8 mouse cellular contexts compared by ENCODE assay signal in genomic region chr11:75533314-75534015, GRCm38 (mm10). TPM values are rescaled to one million over a fixed set of nuclear protein-coding genes. Genes with fewer than 3 reads are reported as not detected.
DNase-seq lines count a peak whose midpoint lies in the region; ATAC-seq and TF ChIP-seq lines count a peak whose summit lies in the region.

No protein-coding gene starts in this region.

- DNase-seq in heart, postnatal 14 days = no peak
- no peak for DNase-seq in G1E (ENCODE audit: low spot score)
- DNase-seq in right cerebral cortex, adult 2 months (ENCODE audit: low spot score in 2 of 2) = no peak
- DNase-seq in gastrocnemius, adult 18-20 months (ENCODE audit: low spot score) = no peak
- DNase-seq in lung, postnatal 10 days = no peak

- H3K9me3 ChIP-seq in heart, embryonic 14.5 days (ENCODE audit: control insufficient read depth, low read length) = no peaks in the 10 kb centered on the region
- H3K9me3 ChIP-seq in G1E (replicated peaks) = no peaks in the 10 kb centered on the region
- H3K9me3 ChIP-seq in midbrain, embryonic 12.5 days = no peaks in the 10 kb centered on the region

- H3K4me2 ChIP-seq in heart, embryonic 14.5 days (ENCODE audit: low read length) = peak overlapping the region; percentile 100; the same call in 1 of the 2 replicates
- H3K4me2 ChIP-seq in midbrain, embryonic 12.5 days (replicated peaks) = peak overlapping the region; percentile 88

- no peaks in the 10 kb centered on the region for H3K36me3 ChIP-seq in heart, embryonic 14.5 days (ENCODE audit: control insufficient read depth, insufficient read depth, low read length)
- peaks cover 29% of the 10 kb centered on the region for H3K36me3 ChIP-seq in G1E (replicated peaks)
- H3K36me3 ChIP-seq in midbrain, embryonic 12.5 days = no peaks in the 10 kb centered on the region

- H3K27ac ChIP-seq in heart, embryonic 14.5 days (replicated peaks in 1 of 2; ENCODE audit: control insufficient read depth in 1 of 2, insufficient read depth in 1 of 2, low read depth in 2 of 2, low read length in 2 of 2) = no peak overlapping the region; a peak in 1 of 4 replicates
- H3K27ac ChIP-seq in midbrain, embryonic 12.5 days (replicated peaks) = no peak overlapping the region

- 71% methylated on average over 6 of the region's 6 CpGs for WGBS in heart, embryonic 14.5 days
- 86% methylated on average over 6 of the region's 6 CpGs for WGBS in midbrain, embryonic 12.5 days

- H3K4me1 ChIP-seq in heart, embryonic 14.5 days (ENCODE audit: control insufficient read depth in 2 of 2, insufficient read depth in 2 of 2, low read length in 2 of 2) = peaks cover 25 to 33% of the 10 kb centered on the region in 2 experiments
- peaks cover 70% of the 10 kb centered on the region for H3K4me1 ChIP-seq in G1E (ENCODE audit: insufficient read depth, low read depth, low read length)
- peaks cover 24% of the 10 kb centered on the region for H3K4me1 ChIP-seq in midbrain, embryonic 12.5 days

- intact Hi-C loops in heart, postnatal 14 days (cut with DNase I) = loop anchor here (5.0 kb wide), 1 partner anchor 209 kb away; no protein-coding TSS in a partner anchor

- H3K4me3 ChIP-seq in heart, embryonic 14.5 days (ENCODE audit: control insufficient read depth in 1 of 2, insufficient read depth in 1 of 2, low read depth in 1 of 2, low read length in 2 of 2) = no peak overlapping the region
- H3K4me3 ChIP-seq in G1E (ENCODE audit: low read depth, low read length) = peak overlapping the region; percentile 64; the same call in 1 of the 2 replicates
- H3K4me3 ChIP-seq in midbrain, embryonic 12.5 days = peak overlapping the region; percentile 69

- no peak overlapping the region for H3K9ac ChIP-seq in heart, embryonic 14.5 days (ENCODE audit: low read length)
- H3K9ac ChIP-seq in midbrain, embryonic 12.5 days (replicated peaks) = peak overlapping the region; percentile 34; the same call in 1 of the 2 replicates

- no peaks in the 10 kb centered on the region for H3K27me3 ChIP-seq in heart, embryonic 14.5 days (ENCODE audit: control insufficient read depth, insufficient read depth, low read length)
- H3K27me3 ChIP-seq in G1E (ENCODE audit: insufficient read depth, low read length) = no peaks in the 10 kb centered on the region; the same call in 1 of the 2 replicates
- H3K27me3 ChIP-seq in midbrain, embryonic 12.5 days = no peaks in the 10 kb centered on the region; the same call in 1 of the 2 replicates

- no peak for ATAC-seq in heart, embryonic 14.5 days (ENCODE audit: insufficient number of reproducible peaks, insufficient read depth, low FRiP score, low read depth)
- ATAC-seq in G1E (ENCODE audit: extremely low read depth, insufficient number of reproducible peaks, low FRiP score, poor library complexity, severe bottlenecking) = no peak
- 0 out of 2 replicates have a peak, but pooled peaks have one; percentile 14 for ATAC-seq in granulocyte monocyte progenitor cell, adult 5-6 weeks (replicated peaks; ENCODE audit: poor library complexity, severe bottlenecking)
- no peak for ATAC-seq in midbrain, embryonic 12.5 days (ENCODE audit: low FRiP score, low read depth)

- no peak for TF ChIP-seq CTCF in G1E (IDR thresholded peaks at IDR 0.05; ENCODE audit: low read depth, low read length)

RNA-seq across cellular contexts. Expression of gene Slc43a2, which starts 2.0 kb away (rescaled TPM):
- polyA plus RNA-seq in heart, embryonic 14.5 days (2014; fragmentation: Nextera tagmentation; extraction: Ambion mirVana) = 1.9 and 2.7 TPM in 2 replicates
- 10 to 100 TPM; 23.4 to 25.8 TPM for total RNA-seq in heart, postnatal 14 days (2021)
- total RNA-seq in G1E (2014; fragmentation: Nextera tagmentation) = 11.5 and 14.2 TPM in 2 replicates
- 3.8 and 4.2 TPM in 2 replicates for total RNA-seq in G1E (2017)
- polyA plus RNA-seq in G1E (2012) = 5.3 and 7.5 TPM in 2 replicates
- total RNA-seq in granulocyte monocyte progenitor cell, adult 5-6 weeks (2014; fragmentation: Nextera tagmentation) = 12.7 and 20.1 TPM in 2 replicates
- 6.2 and 7.3 TPM in 2 replicates for total RNA-seq in granulocyte monocyte progenitor cell, adult 5-6 weeks (2017)
- 12.7 and 15.4 TPM in 2 replicates for polyA plus RNA-seq in midbrain, embryonic 12.5 days (2016; fragmentation: Nextera tagmentation; extraction: Ambion mirVana)
- total RNA-seq in gastrocnemius, adult 18-20 months (2021) = 10 to 100 TPM; 24.0 to 32.2 TPM

RNA-seq across cellular contexts. Expression of gene Scarf1, which starts 20.1 kb away (rescaled TPM):
- 9.7 and 11.3 TPM in 2 replicates for polyA plus RNA-seq in heart, embryonic 14.5 days (2014; fragmentation: Nextera tagmentation; extraction: Ambion mirVana)
- 10 to 100 TPM; 15.7 to 16.5 TPM for total RNA-seq in heart, postnatal 14 days (2021)
- total RNA-seq in G1E (2014; fragmentation: Nextera tagmentation) (not detected in 2 replicates), G1E (2017) (0.11 TPM in 1 of 2 replicates, not detected in the other)
- polyA plus RNA-seq in G1E (2012) = 0.03 and 0.08 TPM in 2 replicates
- 2.0 and 3.8 TPM in 2 replicates for total RNA-seq in granulocyte monocyte progenitor cell, adult 5-6 weeks (2014; fragmentation: Nextera tagmentation)
- 2.3 and 3.4 TPM in 2 replicates for total RNA-seq in granulocyte monocyte progenitor cell, adult 5-6 weeks (2017)
- polyA plus RNA-seq in midbrain, embryonic 12.5 days (2016; fragmentation: Nextera tagmentation; extraction: Ambion mirVana) = 4.7 TPM in 2 replicates
- 1 to 10 TPM; 2.4 to 3.3 TPM for total RNA-seq in gastrocnemius, adult 18-20 months (2021)

RNA-seq across cellular contexts. Expression of gene Rilp, which starts 23.6 kb away (rescaled TPM):
- polyA plus RNA-seq in heart, embryonic 14.5 days (2014; fragmentation: Nextera tagmentation; extraction: Ambion mirVana) = 5.7 and 6.4 TPM in 2 replicates
- 10 to 100 TPM; 42.2 to 44.1 TPM for total RNA-seq in heart, postnatal 14 days (2021)
- total RNA-seq in G1E (2014; fragmentation: Nextera tagmentation) = 1.1 and 1.2 TPM in 2 replicates
- total RNA-seq in G1E (2017) = 0.29 and 0.49 TPM in 2 replicates
- 0.18 and 0.25 TPM in 2 replicates for polyA plus RNA-seq in G1E (2012)
- total RNA-seq in granulocyte monocyte progenitor cell, adult 5-6 weeks (2014; fragmentation: Nextera tagmentation) = 0.17 TPM in 1 of 2 replicates, not detected in the other
- total RNA-seq in granulocyte monocyte progenitor cell, adult 5-6 weeks (2017) = 0.22 TPM in 1 of 2 replicates, not detected in the other
- polyA plus RNA-seq in midbrain, embryonic 12.5 days (2016; fragmentation: Nextera tagmentation; extraction: Ambion mirVana) = 0.30 and 0.66 TPM in 2 replicates
- total RNA-seq in gastrocnemius, adult 18-20 months (2021) = 10 to 100 TPM; 31.5 to 32.4 TPM

RNA-seq across cellular contexts. Expression of gene Prpf8, which starts 46.8 kb away (rescaled TPM):
- 46.8 and 48.2 TPM in 2 replicates for polyA plus RNA-seq in heart, embryonic 14.5 days (2014; fragmentation: Nextera tagmentation; extraction: Ambion mirVana)
- 10 to 100 TPM; 84.8 to 93.3 TPM for total RNA-seq in heart, postnatal 14 days (2021)
- total RNA-seq in G1E (2014; fragmentation: Nextera tagmentation) = 537 and 539 TPM in 2 replicates
- total RNA-seq in G1E (2017) = 147 and 150 TPM in 2 replicates
- polyA plus RNA-seq in G1E (2012) = 55.3 and 90.1 TPM in 2 replicates
- total RNA-seq in granulocyte monocyte progenitor cell, adult 5-6 weeks (2014; fragmentation: Nextera tagmentation) = 154 and 174 TPM in 2 replicates
- 115 and 127 TPM in 2 replicates for total RNA-seq in granulocyte monocyte progenitor cell, adult 5-6 weeks (2017)
- polyA plus RNA-seq in midbrain, embryonic 12.5 days (2016; fragmentation: Nextera tagmentation; extraction: Ambion mirVana) = 78.5 and 81.6 TPM in 2 replicates
- 10 to 100 TPM; 70.1 to 70.9 TPM for total RNA-seq in gastrocnemius, adult 18-20 months (2021)

RNA-seq across cellular contexts. Expression of gene Pitpna, which starts 54.4 kb away (rescaled TPM):
- polyA plus RNA-seq in heart, embryonic 14.5 days (2014; fragmentation: Nextera tagmentation; extraction: Ambion mirVana) = 76.7 and 83.2 TPM in 2 replicates
- 100 to 1,000 TPM; 124 to 130 TPM for total RNA-seq in heart, postnatal 14 days (2021)
- total RNA-seq in G1E (2014; fragmentation: Nextera tagmentation) = 97.5 and 111 TPM in 2 replicates
- 33.0 and 43.2 TPM in 2 replicates for total RNA-seq in G1E (2017)
- polyA plus RNA-seq in G1E (2012) = 24.5 and 32.3 TPM in 2 replicates
- total RNA-seq in granulocyte monocyte progenitor cell, adult 5-6 weeks (2014; fragmentation: Nextera tagmentation) = 141 and 143 TPM in 2 replicates
- 58.0 and 74.5 TPM in 2 replicates for total RNA-seq in granulocyte monocyte progenitor cell, adult 5-6 weeks (2017)
- 107 and 114 TPM in 2 replicates for polyA plus RNA-seq in midbrain, embryonic 12.5 days (2016; fragmentation: Nextera tagmentation; extraction: Ambion mirVana)
- total RNA-seq in gastrocnemius, adult 18-20 months (2021) = 100 to 1,000 TPM; 168 to 172 TPM

Comparison
In these comparisons a context has a peak if more than half of its experiments do, and no peak if none do; other contexts are left out.
1. H3K4me3 ChIP-seq: peak in G1E (single experiment) and midbrain, embryonic 12.5 days (single experiment); none in heart, embryonic 14.5 days (0 of 2).
2. RNA of gene Rilp, which starts 23.6 kb away (total RNA-seq): 42.2 to 44.1 TPM in heart, postnatal 14 days and 31.5 to 32.4 TPM in gastrocnemius, adult 18-20 months; 0.29 to 1.2 TPM in G1E and 0.17 to 0.22 TPM in granulocyte monocyte progenitor cell, adult 5-6 weeks; every median in the first group is over 10 times any median in the second.